Mouse (Mus musculus) midbrain, embryonic 10.5 days (tissue): ENCODE results near the gene Kank2. TPM values are rescaled to one million over a fixed set of nuclear protein-coding genes. Genes with fewer than 3 reads are reported as not detected.

Source experiments
- DNase-seq: peaks from one replicate; pipeline ENCODE4 v3.0.0-alpha.2; 2017; ENCODE audit warnings: low spot score
- H3K27ac ChIP-seq: fragments of 300-500 bp; sonication (generic); replicated peaks from 2 replicates; pipeline ENCODE4 v1.5.1; 2016; ENCODE audit warnings: mild to moderate bottlenecking
- H3K27me3 ChIP-seq: fragments of 300-500 bp; sonication (generic); 2 replicates; pipeline ENCODE4 v1.6.1; 2016; ENCODE audit warnings: low read depth, mild to moderate bottlenecking; ENCODE audit not compliant: poor library complexity, severe bottlenecking
- H3K36me3 ChIP-seq: fragments of 300-500 bp; sonication (generic); 2 replicates; pipeline ENCODE4 v1.6.1; 2016; ENCODE audit warnings: mild to moderate bottlenecking, moderate library complexity
- H3K4me1 ChIP-seq: fragments of 300-500 bp; sonication (generic); 2 replicates; pipeline ENCODE4 v1.6.1; 2016
- H3K4me3 ChIP-seq: fragments of 300-500 bp; sonication (generic); 2 replicates; pipeline ENCODE4 v1.5.1; 2016; ENCODE audit warnings: mild to moderate bottlenecking, moderate library complexity
- H3K9me3 ChIP-seq: fragments of 300-500 bp; sonication (generic); replicated peaks from 2 replicates; pipeline ENCODE4 v1.6.1; 2016; ENCODE audit warnings: mild to moderate bottlenecking
- WGBS: fragments of 180-500 bp; shearing (Covaris S2); methylation state at CpG from one replicate; pipeline ENCODE4 v1.1.7; 2016; 5-methylcytosine and 5-hydroxymethylcytosine counted together
- polyA plus RNA-seq: library from polyadenylated mRNA; unstranded; fragments of >200 nt; fragmentation: Nextera tagmentation; extraction: Ambion mirVana; gene quantifications from 2 replicates; pipeline ENCODE4 v1.2.1, GENCODE M21; 2016

Gene Kank2
- polyA plus RNA-seq, 1 experiment from 2014 or later: 8.6 TPM

- H3K27me3 ChIP-seq: no peaks in the 10 kb centered on the region
- peaks cover 100% of the 10 kb centered on the region for H3K36me3 ChIP-seq
- WGBS: 95% methylated on average over 7 of the region's 7 CpGs
- no peak for DNase-seq
- no peaks in the 10 kb centered on the region for H3K9me3 ChIP-seq
- 0 out of 2 replicates have a peak, but pooled peaks cover 5% of the 10 kb centered on the region for H3K4me1 ChIP-seq
- H3K4me3 ChIP-seq: no peak overlapping the region
- no peak overlapping the region for H3K27ac ChIP-seq
Measured at GRCm38 (mm10) chr9:21733989-21734388, 64.6 kb downstream of the Kank2 start.

GRCm38 (mm10) chr9:21733446-21733845 is 65.1 kb downstream of the Kank2 start:
- Histone ChIP-seq H3K36me3 (peaks cover 100% of the 10 kb centered on the region), H3K4me1 (0 out of 2 replicates have a peak, but pooled peaks cover 5% of the 10 kb centered on the region), H3K4me3 (no peak overlapping the region), H3K27me3 (no peaks in the 10 kb centered on the region), H3K9me3 (no peaks in the 10 kb centered on the region), H3K27ac (no peak overlapping the region)
- WGBS: 91% methylated on average over 17 of the region's 17 CpGs
- DNase-seq: no peak

- WGBS: 96% methylated on average over 9 of the region's 9 CpGs
- H3K36me3 ChIP-seq: peaks cover 100% of the 10 kb centered on the region
- no peak overlapping the region for H3K27ac ChIP-seq
- no peak overlapping the region for H3K4me3 ChIP-seq
- H3K4me1 ChIP-seq: peaks cover 12% of the 10 kb centered on the region; the same call in 1 of the 2 replicates
- no peak for DNase-seq
- no peaks in the 10 kb centered on the region for H3K9me3 ChIP-seq
- no peaks in the 10 kb centered on the region for H3K27me3 ChIP-seq
Measured at GRCm38 (mm10) chr9:21732288-21732687, 66.3 kb downstream of the Kank2 start.

GRCm38 (mm10) chr9:21729264-21729663 is 69.3 kb downstream of the Kank2 start:
- H3K9me3 ChIP-seq: no peaks in the 10 kb centered on the region
- no peak for DNase-seq
- no peak overlapping the region for H3K4me3 ChIP-seq
- WGBS: 93% methylated on average over 7 of the region's 7 CpGs
- H3K27me3 ChIP-seq: no peaks in the 10 kb centered on the region
- peaks cover 40% of the 10 kb centered on the region for H3K4me1 ChIP-seq
- no peak overlapping the region for H3K27ac ChIP-seq
- H3K36me3 ChIP-seq: peaks cover 97% of the 10 kb centered on the region

- Histone ChIP-seq H3K4me3 (no peak overlapping the region), H3K27me3 (no peaks in the 10 kb centered on the region), H3K36me3 (peaks cover 87% of the 10 kb centered on the region), H3K9me3 (no peaks in the 10 kb centered on the region), H3K4me1 (peaks cover 40% of the 10 kb centered on the region), H3K27ac (no peak overlapping the region)
- DNase-seq: no peak
- 93% methylated on average over 10 of the region's 10 CpGs for WGBS
Measured at GRCm38 (mm10) chr9:21728261-21728832, 70.2 kb downstream of the Kank2 start.

- peak overlapping the region; percentile 84 for H3K4me3 ChIP-seq
- peaks cover 68% of the 10 kb centered on the region for H3K36me3 ChIP-seq
- no peaks in the 10 kb centered on the region for H3K9me3 ChIP-seq
- peak overlapping the region; percentile 96; the same call in 1 of the 2 replicates for H3K27ac ChIP-seq
- 89% methylated on average over 14 of the region's 14 CpGs for WGBS
- no peak for DNase-seq
- H3K4me1 ChIP-seq: peaks cover 46% of the 10 kb centered on the region
- no peaks in the 10 kb centered on the region for H3K27me3 ChIP-seq
Measured at GRCm38 (mm10) chr9:21726218-21726975, 72.1 kb downstream of the Kank2 start.

GRCm38 (mm10) chr9:21725224-21726121 is 73.1 kb downstream of the Kank2 start:
- 91% methylated on average over 23 of the region's 23 CpGs for WGBS
- H3K36me3 ChIP-seq: peaks cover 59% of the 10 kb centered on the region

GRCm38 (mm10) chr9:21724147-21724536 is 74.4 kb downstream of the Kank2 start:
- H3K27me3 ChIP-seq: no peaks in the 10 kb centered on the region
- peak; percentile 96 for DNase-seq
- peak overlapping the region; percentile 84 for H3K4me3 ChIP-seq
- H3K9me3 ChIP-seq: no peaks in the 10 kb centered on the region
- H3K4me1 ChIP-seq: peaks cover 46% of the 10 kb centered on the region
- H3K36me3 ChIP-seq: peaks cover 45% of the 10 kb centered on the region
- under 1% methylated on average over 18 of the region's 18 CpGs for WGBS
- H3K27ac ChIP-seq: peak overlapping the region; percentile 96

More at GRCm38 (mm10) chr9:21725224-21726121, 73.1 kb downstream of the Kank2 start:
- no peak for DNase-seq
- Histone ChIP-seq H3K4me3 (peak overlapping the region; percentile 84), H3K27ac (peak overlapping the region; percentile 96), H3K27me3 (no peaks in the 10 kb centered on the region), H3K4me1 (peaks cover 51% of the 10 kb centered on the region), H3K9me3 (no peaks in the 10 kb centered on the region)

- Histone ChIP-seq H3K4me1 (peaks cover 46% of the 10 kb centered on the region), H3K27ac (peak within 1 kb of the TSS; percentile 96), H3K4me3 (peak within 1 kb of the TSS; percentile 84), H3K36me3 (peaks cover 40% of the 10 kb centered on the region), H3K27me3 (no peaks in the 10 kb centered on the region), H3K9me3 (no peaks in the 10 kb centered on the region)
- DNase-seq: peak; percentile 89
- WGBS: under 1% methylated on average over 47 of the region's 47 CpGs
Measured at GRCm38 (mm10) chr9:21723377-21724146, 75.0 kb downstream of the Kank2 start, which contains the start of gene Ldlr. Ldlr (plus strand) TSS chr9:21723483.

- H3K9me3 ChIP-seq: no peaks in the 10 kb centered on the region
- peaks cover 15% of the 10 kb centered on the region for H3K36me3 ChIP-seq
- 80% methylated on average over 2 of the region's 2 CpGs for WGBS
- peaks cover 29% of the 10 kb centered on the region for H3K4me1 ChIP-seq
- DNase-seq: no peak
- H3K27me3 ChIP-seq: no peaks in the 10 kb centered on the region
- no peak overlapping the region for H3K4me3 ChIP-seq
- peak overlapping the region; percentile 96 for H3K27ac ChIP-seq
Measured at GRCm38 (mm10) chr9:21721036-21721435, 77.5 kb downstream of the Kank2 start.

- Histone ChIP-seq H3K36me3 (peaks cover 13% of the 10 kb centered on the region), H3K27me3 (no peaks in the 10 kb centered on the region), H3K27ac (no peak overlapping the region), H3K9me3 (peaks cover 4% of the 10 kb centered on the region; the same call in 1 of the 2 replicates), H3K4me3 (no peak overlapping the region), H3K4me1 (0 out of 2 replicates have a peak, but pooled peaks cover 5% of the 10 kb centered on the region)
- 89% methylated on average over 2 of the region's 2 CpGs for WGBS
- no peak for DNase-seq
Measured at GRCm38 (mm10) chr9:21717015-21717414, 81.5 kb downstream of the Kank2 start.
